Mouse (Mus musculus) hindbrain, embryonic 12.5 days (tissue): ENCODE results near the gene Prnp. TPM values are rescaled to one million over a fixed set of nuclear protein-coding genes. Genes with fewer than 3 reads are reported as not detected.

ENCODE experiments used
- polyA plus RNA-seq: library from polyadenylated mRNA; unstranded; fragments of >200 nt; fragmentation: Nextera tagmentation; extraction: Ambion mirVana; gene quantifications from 2 replicates; pipeline ENCODE4 v1.2.1, GENCODE M21; 2016

Prnp gene
- polyA plus RNA-seq, 1 experiment from 2014 or later = 62.9 TPM

Other genes starting within 250 kb of the Prnp start
- gene Erv3, start 50.2 kb upstream of the Prnp start, polyA plus RNA-seq = not detected in 2 replicates
- gene Prn, start within 50 bp of the Prnp start, polyA plus RNA-seq = not detected in 2 replicates
- 11.6 and 13.3 TPM in 2 replicates for gene Prnd, start 40.9 kb downstream of the Prnp start, polyA plus RNA-seq
- 29.2 and 30.9 TPM in 2 replicates for gene Rassf2, start 120.3 kb downstream of the Prnp start, polyA plus RNA-seq
- gene Slc23a2, start 235.2 kb downstream of the Prnp start, polyA plus RNA-seq = 17.1 and 19.8 TPM in 2 replicates